Mouse (Mus musculus): Measurements from ENCODE around the gene Zfp787. TPM values are rescaled to one million over a fixed set of nuclear protein-coding genes. Genes with fewer than 3 reads are reported as not detected.
A peak's percentile ranks its signal among the peaks of the same experiment; 100 is the strongest.

Gene Zfp787
- total RNA-seq, 2 experiments from 2014 or later, result 35.1 to 36.1 TPM

- intact Hi-C loops (cut with DNase I), result no loop called here
- no peak for DNase-seq
Measured at GRCm38 (mm10) chr7:6169403-6169802, 13.6 kb upstream of the Zfp787 start.

- intact Hi-C loops (cut with DNase I), result no loop called here
- no peak for DNase-seq
Measured at GRCm38 (mm10) chr7:6164671-6165070, 8.9 kb upstream of the Zfp787 start.

GRCm38 (mm10) chr7:6162172-6162571, 6.4 kb upstream of the Zfp787 start:
- DNase-seq, result no peak
- intact Hi-C loops (cut with DNase I), result no loop called here

- no peak for DNase-seq
- intact Hi-C loops (cut with DNase I), result no loop called here
Measured at GRCm38 (mm10) chr7:6161541-6161940, 5.7 kb upstream of the Zfp787 start.

- intact Hi-C loops (cut with DNase I), result no loop called here
Measured at GRCm38 (mm10) chr7:6159604-6160003, 3.8 kb upstream of the Zfp787 start.

GRCm38 (mm10) chr7:6157479-6157878, 1.7 kb upstream of the Zfp787 start:
- DNase-seq, result no peak
- intact Hi-C loops (cut with DNase I), result no loop called here

More at GRCm38 (mm10) chr7:6159604-6160003, 3.8 kb upstream of the Zfp787 start:
- DNase-seq, result no peak

- intact Hi-C loops (cut with DNase I), result no loop called here
- DNase-seq, result no peak
Measured at GRCm38 (mm10) chr7:6156901-6157472, 1.2 kb upstream of the Zfp787 start.

GRCm38 (mm10) chr7:6155031-6155872, 545 bp downstream of the Zfp787 start:
- peak; percentile 90 for DNase-seq
- intact Hi-C loops (cut with DNase I), result no loop called here

GRCm38 (mm10) chr7:6154164-6154563, 1.6 kb downstream of the Zfp787 start:
- intact Hi-C loops (cut with DNase I), result no loop called here
- DNase-seq, result no peak

GRCm38 (mm10) chr7:6153131-6153530, 2.7 kb downstream of the Zfp787 start:
- no peak for DNase-seq
- intact Hi-C loops (cut with DNase I), result no loop called here

- DNase-seq, result no peak
- intact Hi-C loops (cut with DNase I), result no loop called here
Measured at GRCm38 (mm10) chr7:6152036-6152435, 3.8 kb downstream of the Zfp787 start.

- no peak for DNase-seq
- intact Hi-C loops (cut with DNase I), result no loop called here
Measured at GRCm38 (mm10) chr7:6151266-6151665, 4.5 kb downstream of the Zfp787 start.

- no peak for DNase-seq
- intact Hi-C loops (cut with DNase I), result no loop called here
Measured at GRCm38 (mm10) chr7:6147688-6148087, 8.1 kb downstream of the Zfp787 start.

GRCm38 (mm10) chr7:6146982-6147325, 8.8 kb downstream of the Zfp787 start:
- DNase-seq, result no peak
- intact Hi-C loops (cut with DNase I), result no loop called here

- intact Hi-C loops (cut with DNase I), result no loop called here
- no peak for DNase-seq
Measured at GRCm38 (mm10) chr7:6146194-6146981, 9.4 kb downstream of the Zfp787 start.

GRCm38 (mm10) chr7:6145423-6146188, 10.2 kb downstream of the Zfp787 start:
- intact Hi-C loops (cut with DNase I), result no loop called here
- no peak for DNase-seq

- DNase-seq, result peak; percentile 16
- intact Hi-C loops (cut with DNase I), result no loop called here
Measured at GRCm38 (mm10) chr7:6143991-6144531, 11.7 kb downstream of the Zfp787 start.

- DNase-seq, result no peak
- intact Hi-C loops (cut with DNase I), result no loop called here
Measured at GRCm38 (mm10) chr7:6139295-6139694, 16.5 kb downstream of the Zfp787 start.

GRCm38 (mm10) chr7:6136497-6136896, 19.3 kb downstream of the Zfp787 start:
- intact Hi-C loops (cut with DNase I), result no loop called here
- DNase-seq, result no peak

- DNase-seq, result no peak
- intact Hi-C loops (cut with DNase I), result no loop called here
Measured at GRCm38 (mm10) chr7:6132646-6133045, 23.2 kb downstream of the Zfp787 start.

GRCm38 (mm10) chr7:6130346-6130745, 25.5 kb downstream of the Zfp787 start:
- DNase-seq, result no peak
- intact Hi-C loops (cut with DNase I), result no loop called here

Measured in left cerebral cortex, postnatal 4 days (tissue).